Mouse (Mus musculus): ENCODE measurements around the gene Fanca.

The Fanca gene

GRCm38 (mm10) chr8:123318467-123318911 is at the start of gene Fanca:
Gene Fanca (minus strand): TSS chr8:123318576.
- peak; percentile 83 for DNase-seq (ENCODE audit: extremely low read depth, low read depth)

DNA sequence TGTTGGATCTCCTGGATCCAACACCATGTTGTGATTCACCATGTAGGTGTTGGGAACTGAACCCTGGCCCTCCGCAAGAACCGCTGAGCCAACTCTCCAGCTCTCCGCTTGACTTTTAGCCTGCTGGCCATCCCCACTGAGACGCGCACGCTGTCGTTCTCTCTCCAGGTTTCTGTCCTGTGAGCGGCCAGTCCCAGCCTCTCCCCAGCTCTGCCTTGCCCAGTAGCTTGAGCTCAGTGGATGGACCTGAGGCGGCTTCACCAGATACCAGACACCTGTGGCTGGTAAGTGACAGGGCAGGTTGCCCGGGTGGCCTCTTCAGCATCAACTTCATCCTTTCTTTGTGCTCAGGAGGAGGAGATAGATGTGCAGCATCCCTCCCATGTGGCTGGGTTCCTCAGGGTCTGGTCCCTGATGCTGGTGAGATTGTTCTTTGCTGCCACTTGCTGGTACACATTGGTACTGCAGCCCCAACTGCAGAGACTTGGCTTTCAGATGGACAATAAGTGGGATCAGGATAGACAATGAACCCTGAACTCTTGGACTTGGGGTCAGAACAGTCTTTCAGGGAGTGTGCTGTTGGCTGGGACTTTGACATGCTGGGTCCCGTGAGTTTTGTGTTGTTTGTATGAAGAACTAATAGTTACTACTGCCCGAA is 42.8 kb upstream of the Fanca start:
- peak; percentile 13 for DNase-seq (ENCODE audit: extremely low read depth, low read depth)

DNA sequence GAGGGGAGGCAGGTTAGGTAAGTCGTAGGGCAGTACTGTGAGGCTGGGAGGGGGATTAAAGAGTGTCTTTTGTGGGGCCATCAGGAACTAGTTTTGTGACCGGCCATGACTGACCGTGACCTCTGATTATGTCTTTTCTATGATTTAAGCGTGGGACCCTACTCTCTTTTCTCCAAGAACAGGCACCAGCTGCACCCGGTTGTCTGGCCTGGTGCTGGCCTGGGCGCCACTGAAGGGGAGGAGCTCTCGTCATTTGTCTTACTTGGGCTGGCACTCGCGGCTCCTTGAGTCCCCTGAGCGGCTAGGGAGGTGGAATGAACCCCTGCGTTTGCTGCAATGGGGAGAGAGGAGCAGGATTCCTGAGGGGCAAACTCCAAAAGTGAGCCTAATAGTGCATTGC is 34.8 kb upstream of the Fanca start:
- no peak for DNase-seq (ENCODE audit: extremely low read depth, low read depth)

GRCm38 (mm10) chr8:123352786-123353185 is 34.4 kb upstream of the Fanca start:
- no peak for DNase-seq (ENCODE audit: extremely low read depth, low read depth)

DNA sequence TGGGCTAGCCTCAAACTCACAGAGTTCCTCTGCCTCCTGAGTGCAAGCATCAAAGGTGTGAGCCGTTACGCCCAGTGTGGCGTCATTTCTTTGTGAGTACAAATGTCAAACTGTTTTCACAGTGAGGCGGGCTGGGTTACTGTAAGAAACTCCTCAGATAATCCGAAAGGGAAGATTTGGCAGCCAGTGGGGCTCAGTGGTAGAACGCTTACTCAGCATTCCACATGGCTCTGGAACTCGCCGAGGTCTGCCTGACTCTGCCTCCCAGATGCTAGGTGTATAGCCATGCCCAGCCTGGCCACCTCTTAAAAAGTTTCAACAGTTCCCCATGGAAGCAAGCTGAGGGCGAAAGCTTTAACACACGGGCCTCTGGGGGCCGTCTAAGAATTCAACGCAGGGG is 33.7 kb upstream of the Fanca start:
- no peak for DNase-seq (ENCODE audit: extremely low read depth, low read depth)

GRCm38 (mm10) chr8:123349073-123349472 is 30.7 kb upstream of the Fanca start:
- DNase-seq (ENCODE audit: extremely low read depth, low read depth), result no peak

GRCm38 (mm10) chr8:123348237-123348843 is 30.0 kb upstream of the Fanca start:
- no peak for DNase-seq (ENCODE audit: extremely low read depth, low read depth)

GRCm38 (mm10) chr8:123347293-123347692 is 28.9 kb upstream of the Fanca start:
- no peak for DNase-seq (ENCODE audit: extremely low read depth, low read depth)

DNA sequence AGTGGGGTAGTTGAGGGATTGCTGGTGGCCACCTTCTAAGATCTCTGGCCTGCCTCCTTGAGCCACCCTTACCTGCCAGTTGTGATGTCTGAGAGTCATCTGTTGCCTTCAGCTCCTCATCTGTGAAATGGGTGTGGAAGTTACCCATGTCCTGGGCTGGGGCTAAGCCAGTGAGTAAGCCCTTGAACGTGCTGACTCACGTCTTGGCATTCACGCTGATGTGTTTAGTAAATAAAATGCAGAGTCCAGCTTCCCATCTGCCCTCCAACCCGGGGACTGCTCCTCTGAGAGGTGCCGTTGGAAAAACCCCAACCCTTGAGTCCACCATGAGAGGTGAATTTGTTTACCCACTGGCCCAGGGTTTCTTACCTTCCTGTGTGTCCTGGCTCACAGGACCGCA is 27.5 kb upstream of the Fanca start:
- DNase-seq (ENCODE audit: extremely low read depth, low read depth), result no peak

- DNase-seq (ENCODE audit: extremely low read depth, low read depth), result no peak
Measured at GRCm38 (mm10) chr8:123345135-123345534, 26.8 kb upstream of the Fanca start.

DNA sequence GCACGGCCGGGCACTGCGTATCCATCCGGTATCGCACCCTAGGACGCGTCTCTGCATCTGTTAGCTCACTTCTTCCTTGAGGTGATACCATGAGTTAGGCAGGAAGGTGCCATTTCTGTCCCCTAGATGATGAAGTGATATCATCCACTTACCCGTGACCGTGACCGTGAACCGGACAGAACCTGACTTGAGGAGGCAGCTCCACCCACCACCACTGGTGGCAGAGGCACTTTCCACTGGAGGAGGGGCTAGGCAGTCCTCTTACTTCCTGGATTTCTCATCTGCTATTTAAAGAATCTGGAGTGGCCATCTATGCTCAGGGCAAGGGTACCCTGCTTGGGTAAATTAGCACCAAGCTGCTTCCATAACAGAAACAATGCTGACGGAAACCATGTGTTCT is 25.0 kb upstream of the Fanca start:
- DNase-seq (ENCODE audit: extremely low read depth, low read depth), result no peak

DNA sequence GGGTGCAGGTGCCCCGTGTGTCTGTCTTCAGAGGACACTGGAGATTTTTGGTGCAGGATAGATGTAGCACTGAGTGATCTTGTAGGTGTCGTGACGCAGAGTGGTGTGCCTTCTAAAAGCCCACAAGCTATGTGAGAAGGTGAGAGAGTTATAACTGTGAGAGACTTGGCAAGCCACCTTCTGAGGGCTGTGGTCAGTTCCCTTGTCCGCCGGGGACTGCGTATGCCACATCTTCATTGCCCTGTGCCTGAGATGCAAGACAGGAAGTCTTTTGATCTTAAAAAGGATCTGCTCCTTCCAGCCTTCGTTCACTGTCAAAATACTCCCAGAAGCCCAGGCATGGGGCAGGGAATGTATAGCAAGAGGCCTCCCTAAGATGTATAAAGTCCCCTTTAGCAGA is 24.5 kb upstream of the Fanca start:
- no peak for DNase-seq (ENCODE audit: extremely low read depth, low read depth)

DNA sequence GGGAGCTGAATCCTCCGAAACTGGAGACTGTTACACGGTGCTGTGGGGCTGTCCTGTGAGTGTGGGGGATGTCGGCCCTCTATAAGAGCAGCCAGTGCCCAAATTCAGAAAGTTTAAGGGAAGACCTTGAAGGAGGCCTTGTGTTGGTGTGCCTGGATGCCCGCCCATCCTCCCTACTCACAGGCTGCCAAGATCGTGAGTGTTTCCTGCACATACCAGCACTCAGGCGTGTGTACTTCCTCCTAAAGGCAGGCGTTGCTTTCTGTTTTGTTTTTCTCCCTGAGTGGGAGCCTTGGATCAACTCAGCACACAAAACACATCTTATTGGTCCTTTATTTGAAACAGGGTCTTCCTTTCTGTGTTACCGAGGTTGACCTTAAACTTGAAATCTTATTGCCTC is 23.9 kb upstream of the Fanca start:
- DNase-seq (ENCODE audit: extremely low read depth, low read depth), result no peak

DNA sequence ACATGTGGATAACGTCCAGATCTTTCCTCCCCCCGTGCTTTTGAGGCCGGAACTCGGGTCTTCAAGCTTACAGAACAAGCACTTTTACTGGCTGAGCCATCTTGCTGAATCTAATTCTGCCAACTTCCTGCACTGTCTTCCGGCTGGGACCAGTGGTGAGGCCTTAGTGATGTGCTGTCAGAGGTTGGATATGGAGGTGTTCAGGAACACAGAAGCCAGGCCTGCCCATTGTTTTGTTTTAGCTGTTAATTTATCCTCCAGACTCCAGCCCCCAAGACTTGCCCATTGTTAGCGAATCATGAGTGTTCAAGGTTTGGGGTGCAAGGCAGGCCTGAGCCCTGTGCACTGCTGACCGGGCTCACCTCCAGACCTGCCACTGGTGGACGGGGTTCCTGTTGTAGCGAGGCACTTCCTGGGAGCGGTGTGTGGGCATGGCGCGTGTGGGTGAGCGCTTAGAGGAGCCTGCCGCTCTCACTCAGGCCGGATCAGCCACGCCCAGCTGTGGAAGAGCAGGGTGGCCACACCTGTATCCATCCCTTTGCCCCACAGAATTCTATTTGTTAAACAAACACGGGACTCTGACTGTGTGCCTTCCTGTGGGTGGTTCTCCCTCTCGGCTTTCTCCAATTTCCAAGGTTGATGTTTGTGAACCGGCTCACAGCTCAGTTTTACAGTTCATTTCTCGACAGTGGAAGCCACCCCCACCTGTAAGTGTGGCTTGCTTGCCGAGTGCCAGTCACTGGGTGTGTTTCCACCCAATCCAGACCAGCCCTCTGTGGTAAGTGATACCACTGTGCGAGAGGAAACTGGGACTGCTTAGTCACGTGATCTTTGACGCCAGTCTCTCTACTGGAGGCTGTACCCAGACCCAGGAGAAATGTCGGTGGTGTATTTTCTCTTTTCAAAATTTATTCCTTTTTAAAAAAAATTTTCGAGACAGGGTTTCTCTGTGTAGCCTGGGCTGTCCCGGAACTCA is 23.0 kb upstream of the Fanca start:
- no peak for DNase-seq (ENCODE audit: extremely low read depth, low read depth)

GRCm38 (mm10) chr8:123340071-123340470 is 21.7 kb upstream of the Fanca start:
- peak; percentile 38 for DNase-seq (ENCODE audit: extremely low read depth, low read depth)

DNA sequence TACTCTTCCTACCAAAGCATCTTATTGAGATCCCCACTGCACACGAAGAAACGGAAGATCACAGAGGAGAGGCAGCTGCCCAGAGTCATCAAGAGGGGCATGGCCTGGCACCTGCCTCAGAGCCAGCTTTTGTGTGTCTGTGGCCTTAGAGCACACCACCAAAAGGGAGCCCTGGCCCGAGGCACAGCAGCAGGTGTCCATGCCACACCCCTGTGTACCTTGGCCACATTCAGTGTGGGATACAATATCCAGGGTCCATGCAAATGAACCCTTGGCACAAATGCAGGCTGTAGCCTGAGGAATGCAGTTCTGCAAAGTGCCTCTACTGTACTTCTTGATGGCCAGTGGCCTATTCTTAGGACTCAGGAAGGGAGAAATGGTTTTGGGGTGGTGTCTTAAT is 19.1 kb upstream of the Fanca start:
- DNase-seq (ENCODE audit: extremely low read depth, low read depth), result no peak

DNA sequence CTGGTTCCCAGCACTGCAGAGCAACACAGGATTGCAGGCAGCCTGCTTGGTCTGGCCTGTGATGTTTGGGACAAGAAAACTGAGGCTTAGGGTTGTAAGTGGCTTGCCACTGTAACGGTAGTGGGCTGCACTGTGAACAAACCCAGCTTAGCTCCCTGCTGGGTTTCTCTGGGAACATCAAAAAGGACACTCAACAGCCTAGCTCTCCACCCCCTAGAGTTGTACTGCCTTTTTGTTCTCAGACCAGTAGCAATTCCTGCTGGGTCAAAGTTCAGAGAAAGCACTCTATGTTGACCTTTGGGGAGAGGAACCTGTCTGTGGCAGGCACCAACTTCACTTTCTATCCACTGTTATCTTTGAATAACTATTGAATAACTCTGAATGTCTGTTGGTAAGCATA is 16.1 kb upstream of the Fanca start:
- no peak for DNase-seq (ENCODE audit: extremely low read depth, low read depth)

GRCm38 (mm10) chr8:123333864-123334263 is 15.5 kb upstream of the Fanca start:
- DNase-seq (ENCODE audit: extremely low read depth, low read depth), result no peak

- no peak for DNase-seq (ENCODE audit: extremely low read depth, low read depth)
Measured at GRCm38 (mm10) chr8:123333091-123333587, 14.8 kb upstream of the Fanca start.

DNA sequence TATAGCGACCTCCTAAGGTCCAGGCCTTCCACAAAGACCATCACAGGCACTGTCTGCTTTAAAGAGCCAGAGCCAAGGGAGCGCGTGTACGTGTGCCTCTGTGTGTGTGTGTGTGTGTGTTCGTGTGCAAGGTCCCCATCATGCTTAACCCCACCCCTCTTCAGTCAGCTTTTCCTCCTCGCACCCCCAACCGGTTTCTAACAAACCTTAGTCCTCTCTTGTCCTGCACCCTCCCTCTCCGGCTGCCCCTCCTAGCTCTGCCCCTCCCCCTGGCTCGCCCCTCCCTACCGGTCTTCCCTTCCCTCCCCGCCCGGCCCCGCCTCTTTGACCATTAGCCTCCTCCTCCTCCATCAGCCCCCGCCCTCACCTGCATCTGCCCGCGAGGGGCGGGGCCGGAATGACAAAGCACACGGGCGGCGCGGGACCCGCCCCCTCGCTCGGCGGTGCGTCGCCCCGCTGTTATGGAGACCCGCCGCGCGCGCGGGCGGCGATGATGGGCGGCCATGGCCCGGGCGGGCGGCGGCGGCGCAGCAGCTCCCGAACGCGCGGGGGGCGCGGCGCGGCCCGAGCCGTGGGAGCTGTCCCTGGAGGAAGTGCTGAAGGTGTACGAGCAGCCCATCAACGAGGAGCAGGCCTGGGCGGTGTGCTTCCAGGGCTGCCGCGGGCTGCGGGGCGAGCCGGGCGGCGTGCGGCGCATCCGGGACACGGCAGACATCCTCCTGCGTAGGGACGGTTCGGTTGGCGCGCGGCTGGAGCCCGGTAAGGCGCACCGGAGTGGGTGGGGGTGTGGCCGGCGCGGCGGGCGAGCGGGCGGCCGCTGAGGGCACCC is 14.1 kb upstream of the Fanca start, which contains the start of gene Spire2:
TSS of gene Spire2 (plus strand) at position 452 of the 829 bp plus-strand sequence.
- DNase-seq (ENCODE audit: extremely low read depth, low read depth), result peak; percentile 51

GRCm38 (mm10) chr8:123331810-123332209 is 13.4 kb upstream of the Fanca start:
- peak; percentile 70 for DNase-seq (ENCODE audit: extremely low read depth, low read depth)
